Mouse (Mus musculus) heart, adult 2 months (tissue): ENCODE measurements around the gene Slc44a1. TPM values are rescaled to one million over a fixed set of nuclear protein-coding genes. Genes with fewer than 3 reads are reported as not detected.

Experiments
- DNase-seq, 2 experiments: peaks; one replicate each; pipeline ENCODE4 v3.0.0; 2021
- H3K27ac ChIP-seq: fragments of 200-600 bp; 2 replicates; pipeline ENCODE4 v1.8.1; 2022
- H3K27me3 ChIP-seq: fragments of 200-500 bp; 2 replicates; pipeline ENCODE4 v1.6.1; 2012; ENCODE audit warnings: mild to moderate bottlenecking, low read length, inconsistent platforms, mixed read lengths; ENCODE audit not compliant: control insufficient read depth, insufficient read depth
- H3K36me3 ChIP-seq: fragments of 200-500 bp; 2 replicates; pipeline ENCODE4 v1.6.1; 2012; ENCODE audit warnings: low read length, inconsistent platforms; ENCODE audit not compliant: control insufficient read depth, insufficient read depth
- H3K4me1 ChIP-seq: fragments of 200-500 bp; 2 replicates; pipeline ENCODE4 v1.6.1; 2011; ENCODE audit warnings: low read length; ENCODE audit not compliant: control insufficient read depth, insufficient read depth
- H3K4me3 ChIP-seq: fragments of 200-600 bp; 2 replicates; pipeline ENCODE4 v1.8.1; 2022
- H3K79me2 ChIP-seq: fragments of 200-500 bp; replicated peaks from 2 replicates; pipeline ENCODE4 v1.6.1; 2012; ENCODE audit warnings: mild to moderate bottlenecking, inconsistent platforms, low read length, moderate library complexity, mixed read lengths; ENCODE audit not compliant: control insufficient read depth, insufficient read depth
- H3K9ac ChIP-seq: fragments of 200-500 bp; 2 replicates; pipeline ENCODE4 v1.6.1; 2012; ENCODE audit warnings: low read depth, mild to moderate bottlenecking, control low read depth, inconsistent platforms, low read length, mixed read lengths
- CTCF ChIP-seq: fragments of 200-600 bp; IDR thresholded peaks from 2 replicates; pipeline ENCODE4 v1.8.1; 2022; ENCODE audit warnings: antibody characterized with exemption, mild to moderate bottlenecking, moderate library complexity
- EP300 ChIP-seq: fragments of 200-500 bp; IDR thresholded peaks from 2 replicates; pipeline ENCODE4 v1.6.1; 2011; ENCODE audit warnings: low read depth, low read length, control low read depth; ENCODE audit not compliant: insufficient read depth
- POLR2A ChIP-seq: fragments of 200-500 bp; IDR thresholded peaks from 2 replicates; pipeline ENCODE4 v1.6.1; 2011; ENCODE audit warnings: mild to moderate bottlenecking, low read depth, low read length, control low read depth; ENCODE audit not compliant: insufficient read depth
- WGBS: fragments of 180-500 bp; shearing (Covaris S2); methylation state at CpG from one replicate; pipeline ENCODE4 v1.1.7; 2018; 5-methylcytosine and 5-hydroxymethylcytosine counted together
- intact Hi-C: fragments of 180-260 bp; cut with DNase I; formaldehyde crosslinking; loops from one replicate; pipeline ENCODE4 v1.15.1; 2025
- polyA plus RNA-seq: library from polyadenylated mRNA; depleted of rRNA; stranded (reverse); fragments of >200 nt; gene quantifications from 2 replicates; pipeline ENCODE4 v1.2.3, GENCODE M21; 2012
- total RNA-seq, 2 experiments: library from RNA; stranded (reverse); gene quantifications; 2 replicates each; pipeline ENCODE4 v1.2.3; 2021

Slc44a1 gene
- total and polyA plus RNA-seq, 3 experiments: 22.7 to 32.3 (median 26.4) TPM

DNA sequence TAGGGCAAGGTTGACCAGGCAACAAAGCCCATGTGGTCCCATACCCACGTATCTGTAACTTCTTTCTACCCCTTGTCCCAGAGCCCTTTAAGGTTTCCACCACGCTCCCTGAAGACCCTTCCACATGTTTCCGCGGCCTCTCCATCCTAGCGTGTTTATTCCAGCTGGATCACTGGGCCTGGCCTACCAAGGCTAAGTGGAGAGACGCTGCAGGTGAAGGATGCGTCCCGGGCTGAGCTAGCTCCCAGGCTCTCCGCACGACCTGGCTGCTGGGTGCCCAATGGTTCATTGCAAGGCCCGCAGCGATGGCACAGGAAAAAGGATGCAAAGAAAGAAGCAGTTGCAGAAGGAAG is 190.7 kb downstream of the Slc44a1 start:
- Histone ChIP-seq H3K79me2 (no peaks in the 10 kb centered on the region), H3K9ac (peak overlapping the region; percentile 87), H3K4me3 (peak overlapping the region; percentile 87), H3K27me3 (no peaks in the 10 kb centered on the region), H3K4me1 (peaks cover 11% of the 10 kb centered on the region), H3K27ac (peak overlapping the region; percentile 88), H3K36me3 (peaks cover 13% of the 10 kb centered on the region)
- intact Hi-C loops: loop anchor here (1.0 to 5.0 kb wide), 2 partner anchors 83 to 189 kb away; partner anchors contain the start of gene Slc44a1
- WGBS: 24% methylated on average over 12 of the region's 12 CpGs
- DNase-seq: no peak
- TF ChIP-seq EP300 (no peak), CTCF (no peak), POLR2A (no peak)

DNA sequence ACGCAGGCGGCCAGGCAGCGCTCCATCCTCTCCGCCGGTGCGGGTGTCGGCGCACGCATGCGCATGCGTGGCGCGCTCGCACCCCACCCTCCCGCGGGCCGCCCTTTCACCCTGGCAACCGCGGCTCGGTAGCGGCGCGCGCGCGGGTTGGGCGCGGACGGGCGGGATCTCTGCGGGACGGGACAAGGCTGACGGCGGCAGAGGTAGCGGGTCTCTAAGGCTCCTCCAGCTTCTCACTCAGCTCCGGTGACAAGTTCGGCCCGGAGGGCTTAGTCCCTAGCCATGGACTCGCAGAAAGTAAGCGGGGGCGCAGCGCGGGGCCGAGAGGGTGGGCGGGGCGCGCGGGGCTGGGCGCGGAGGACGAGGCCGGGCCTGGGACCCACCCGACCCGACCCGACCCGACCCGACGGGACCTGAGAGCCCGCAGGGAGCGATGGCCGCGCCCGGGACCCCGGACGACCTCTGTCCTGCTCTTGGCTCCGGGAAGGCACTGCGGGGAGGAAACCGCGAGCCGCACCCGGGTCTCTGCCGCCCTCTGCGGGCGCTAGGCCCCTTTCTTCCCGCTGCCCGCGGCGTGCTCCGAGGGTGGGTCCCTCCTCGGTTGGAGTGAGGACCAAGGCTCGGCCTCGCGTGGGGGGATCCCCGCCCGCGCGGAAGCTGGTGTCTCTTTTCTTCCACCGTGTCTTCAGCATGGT is 191.2 kb downstream of the Slc44a1 start, which contains the start of gene Fsd1l:
TSS of gene Fsd1l (plus strand) at position 156 of the 695 bp plus-strand sequence.
- peak; percentile 87 to 88 for DNase-seq
- under 1% methylated on average over 81 of the region's 88 CpGs for WGBS
- peak within 1 kb of the TSS; percentile 87 for H3K4me3 ChIP-seq
- H3K36me3 ChIP-seq: peaks cover 15% of the 10 kb centered on the region
- peak within 1 kb of the TSS; percentile 87 for H3K9ac ChIP-seq
- intact Hi-C loops: loop anchor here (1.0 to 5.0 kb wide), 3 partner anchors 35 to 189 kb away; partner anchors contain the start of gene Slc44a1
- H3K4me1 ChIP-seq: peaks cover 11% of the 10 kb centered on the region
- no peak for TF ChIP-seq EP300
- TF ChIP-seq CTCF: peak; percentile 53
- peak; percentile 48; the same call in 1 of the 2 replicates for TF ChIP-seq POLR2A
- H3K79me2 ChIP-seq: no peaks in the 10 kb centered on the region
- H3K27me3 ChIP-seq: no peaks in the 10 kb centered on the region
- peak within 1 kb of the TSS; percentile 88 for H3K27ac ChIP-seq

DNA sequence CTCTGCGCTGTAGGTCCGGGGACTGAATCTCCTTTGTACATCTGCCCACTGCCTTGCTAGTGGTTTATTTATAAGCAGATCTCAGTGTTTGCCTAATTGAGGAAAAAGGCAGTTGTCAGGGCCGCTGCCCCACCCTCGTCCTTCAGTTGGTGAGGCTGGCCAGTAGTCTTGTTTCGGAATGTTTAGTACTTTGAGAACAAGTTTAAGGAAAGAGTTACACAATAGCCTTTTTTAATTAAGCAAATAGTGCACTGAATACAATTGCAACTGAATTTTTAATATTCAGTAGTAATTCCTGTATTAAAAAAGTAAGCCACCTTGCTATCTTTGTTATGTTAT is 191.8 kb downstream of the Slc44a1 start:
- Histone ChIP-seq H3K27ac (peak overlapping the region; percentile 88), H3K79me2 (no peaks in the 10 kb centered on the region), H3K9ac (peak overlapping the region; percentile 87), H3K27me3 (no peaks in the 10 kb centered on the region), H3K36me3 (peaks cover 15% of the 10 kb centered on the region), H3K4me1 (peaks cover 14% of the 10 kb centered on the region), H3K4me3 (peak overlapping the region; percentile 87)
- intact Hi-C loops: loop anchor here (2.0 to 5.0 kb wide), 2 partner anchors 35 to 190 kb away; partner anchors contain the start of gene Slc44a1
- WGBS: under 1% methylated on average over 5 of the region's 5 CpGs
- DNase-seq: no peak
- no peak for TF ChIP-seq EP300
- no peak for TF ChIP-seq POLR2A
- no peak for TF ChIP-seq CTCF

DNA sequence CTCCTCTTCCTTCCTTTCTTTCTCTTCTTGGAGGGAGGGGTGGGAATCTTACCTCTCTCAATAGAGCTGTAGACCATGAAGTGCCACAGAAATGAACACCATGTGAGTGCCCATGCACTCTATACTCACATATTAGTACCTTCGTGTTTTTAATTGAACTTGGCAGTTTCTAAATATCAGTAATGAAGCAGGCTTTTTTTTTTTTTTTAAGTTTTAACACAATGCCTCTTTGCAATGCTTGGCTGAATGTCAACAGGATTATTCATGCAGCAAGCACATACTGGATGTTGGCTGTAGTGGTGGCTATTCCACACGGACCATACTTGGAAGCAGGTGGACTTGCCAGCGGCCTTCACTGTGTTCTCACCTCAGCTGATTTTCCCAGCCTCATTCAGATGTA is 195.1 kb downstream of the Slc44a1 start:
- no peaks in the 10 kb centered on the region for H3K27me3 ChIP-seq
- peaks cover 1% of the 10 kb centered on the region; the same call in 1 of the 2 replicates for H3K79me2 ChIP-seq
- TF ChIP-seq POLR2A (no peak), EP300 (no peak), CTCF (no peak)
- peaks cover 29% of the 10 kb centered on the region for H3K36me3 ChIP-seq
- H3K27ac ChIP-seq: peak overlapping the region; percentile 42
- 17% methylated on average over 3 of the region's 3 CpGs for WGBS
- H3K4me3 ChIP-seq: no peak overlapping the region
- H3K4me1 ChIP-seq: peaks cover 14% of the 10 kb centered on the region
- intact Hi-C loops: no loop called here
- no peak overlapping the region for H3K9ac ChIP-seq
- DNase-seq: no peak

DNA sequence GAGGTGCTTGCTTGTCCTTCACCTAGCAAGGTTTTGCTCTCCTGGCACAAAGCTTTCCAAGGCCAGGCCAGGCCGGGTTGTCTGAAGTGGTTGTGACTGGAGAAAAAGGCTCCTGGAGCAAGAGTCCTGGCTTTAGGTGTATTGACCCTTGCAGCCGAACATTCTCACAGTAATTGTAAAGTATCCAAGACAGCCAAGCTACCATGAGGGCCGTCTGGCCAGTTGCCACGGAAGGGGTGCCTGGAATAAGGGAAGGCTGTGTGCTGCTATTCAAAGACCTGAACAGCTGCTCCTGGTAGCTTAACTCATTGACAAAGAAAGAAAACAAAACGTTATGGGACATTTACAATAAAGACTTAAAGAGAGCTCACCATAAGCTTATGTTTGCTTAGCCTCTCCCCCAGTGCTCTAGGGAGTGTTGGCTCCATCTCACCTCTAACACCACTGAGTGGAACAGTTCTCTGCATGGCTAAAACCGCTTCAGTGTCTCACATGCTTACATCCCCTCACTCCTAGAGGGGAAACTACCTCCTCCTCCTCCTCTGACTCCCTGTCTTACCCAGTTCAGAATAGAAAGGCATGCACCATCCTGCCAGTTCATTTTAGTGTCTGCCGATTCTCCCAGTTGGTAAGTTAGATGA is 197.2 kb downstream of the Slc44a1 start:
- peaks cover 29% of the 10 kb centered on the region for H3K36me3 ChIP-seq
- 45% methylated on average over 7 of the region's 7 CpGs for WGBS
- no peaks in the 10 kb centered on the region for H3K27me3 ChIP-seq
- peaks cover 1% of the 10 kb centered on the region for H3K79me2 ChIP-seq
- H3K9ac ChIP-seq: no peak overlapping the region
- peak overlapping the region; percentile 79 for H3K27ac ChIP-seq
- H3K4me3 ChIP-seq: no peak overlapping the region
- intact Hi-C loops: no loop called here
- peaks cover 12% of the 10 kb centered on the region for H3K4me1 ChIP-seq
- peak in 1 of 2 experiments; percentile 19 for DNase-seq
- no peak for TF ChIP-seq EP300
- TF ChIP-seq CTCF: no peak
- TF ChIP-seq POLR2A: no peak

DNA sequence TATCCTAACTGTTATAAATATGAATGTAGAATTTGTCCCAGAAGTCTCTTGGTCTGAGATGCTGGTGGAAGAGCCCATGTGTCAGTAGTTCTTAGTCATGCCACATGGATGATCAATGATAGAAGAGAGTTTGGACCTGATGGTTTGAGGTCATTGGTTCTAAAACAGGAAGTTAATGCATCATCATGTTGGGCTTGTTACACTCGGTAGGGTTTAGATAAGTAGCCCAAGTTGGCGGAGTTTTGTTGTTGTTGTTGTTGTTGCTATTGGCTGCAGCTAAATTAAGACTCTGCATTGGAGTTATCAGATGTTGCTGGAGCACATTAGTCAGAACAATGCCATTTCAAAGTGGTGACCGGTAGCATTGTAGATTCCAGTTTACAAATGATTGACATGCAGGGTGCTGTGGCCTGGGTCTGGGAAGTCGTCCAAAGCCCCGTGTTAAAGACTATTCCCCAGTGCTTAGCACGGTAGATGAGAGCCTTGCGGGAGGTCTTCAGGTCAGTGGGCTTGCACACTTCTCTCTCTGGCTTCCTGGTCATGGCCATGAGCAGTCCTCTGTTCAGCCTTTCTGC is 198.4 kb downstream of the Slc44a1 start:
- 19% methylated on average over 7 of the region's 7 CpGs for WGBS
- Histone ChIP-seq H3K4me3 (no peak overlapping the region), H3K9ac (no peak overlapping the region), H3K79me2 (peaks cover 3% of the 10 kb centered on the region), H3K36me3 (peaks cover 26% of the 10 kb centered on the region), H3K27me3 (no peaks in the 10 kb centered on the region), H3K4me1 (peaks cover 13% of the 10 kb centered on the region), H3K27ac (peak overlapping the region; percentile 82)
- peak; percentile 52 to 71 for DNase-seq
- no peak for TF ChIP-seq EP300
- TF ChIP-seq CTCF: no peak
- TF ChIP-seq POLR2A: no peak
- intact Hi-C loops: no loop called here
